Mouse (Mus musculus) fat pad, adult 2 months (tissue): Measurements from ENCODE around the gene Col8a2.
A peak's percentile ranks its signal among the peaks of the same experiment; 100 is the strongest.

Experiments
- DNase-seq: peaks from one replicate; pipeline ENCODE4 v3.0.0-alpha.2; 2011; ENCODE audit warnings: low read depth, low spot score; ENCODE audit errors: extremely low read depth

The Col8a2 gene

GRCm38 (mm10) chr4:126260520-126261201 lies 25.9 kb upstream of the Col8a2 start:
- no peak for DNase-seq

DNA sequence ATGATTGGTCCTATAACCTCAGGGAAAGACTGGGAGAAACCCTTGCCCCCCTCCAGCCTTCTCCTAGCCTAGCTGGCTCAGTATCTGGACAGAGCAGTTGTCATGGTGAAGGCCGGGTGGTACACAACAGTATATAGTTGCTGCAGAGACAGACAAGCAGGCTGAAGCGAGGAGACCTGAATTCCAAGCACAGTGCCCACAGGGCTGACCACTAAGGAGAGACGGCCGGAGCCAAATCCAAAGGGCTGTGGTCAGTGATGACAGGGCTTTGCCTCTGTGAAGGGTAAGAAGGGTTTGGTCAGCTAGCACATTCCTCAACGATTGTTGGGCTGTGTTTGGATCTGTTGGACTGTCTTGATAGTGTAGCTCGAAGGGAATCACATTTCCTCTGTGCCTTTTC lies 25.3 kb upstream of the Col8a2 start:
- DNase-seq = no peak

GRCm38 (mm10) chr4:126261675-126262074 lies 24.9 kb upstream of the Col8a2 start:
- DNase-seq = no peak

DNA sequence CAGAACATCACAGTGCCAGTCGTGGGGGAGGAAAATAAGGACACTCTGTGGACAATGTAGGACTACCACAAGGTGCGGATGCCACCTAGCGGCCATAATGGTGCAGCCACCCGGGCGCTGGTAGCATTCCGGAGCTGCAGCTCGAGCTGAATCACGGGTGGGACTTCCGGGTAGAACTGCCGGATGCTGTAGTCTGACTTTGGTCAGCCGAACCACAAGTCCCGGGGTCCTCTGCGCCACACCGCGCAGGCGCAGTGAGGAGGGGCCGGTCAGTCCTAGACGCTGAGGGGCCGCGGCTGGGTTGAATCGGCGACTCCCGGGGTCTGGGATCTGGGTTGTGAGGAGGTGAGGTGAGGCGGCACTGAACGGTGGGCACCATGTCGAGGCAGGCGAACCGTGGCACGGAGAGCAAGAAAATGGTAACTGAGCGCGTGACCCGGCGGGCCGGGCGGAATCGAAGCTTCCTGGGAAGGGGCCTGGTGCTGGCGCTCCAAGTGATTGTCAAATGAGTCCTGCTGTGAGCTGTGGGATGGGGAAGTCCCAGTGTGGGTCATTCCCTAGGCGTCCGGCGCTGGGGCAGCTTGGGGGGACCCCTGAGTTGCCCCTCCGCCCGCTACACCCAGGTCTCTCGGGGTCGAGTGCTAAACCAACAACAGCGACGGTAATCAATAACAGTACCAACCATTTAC lies 24.3 kb upstream of the Col8a2 start, which contains the start of gene Trappc3:
Gene Trappc3 (plus strand): TSS at position 207 of the 689 bp plus-strand sequence.
- peak; percentile 69 for DNase-seq

- DNase-seq = no peak
Observed at GRCm38 (mm10) chr4:126269292-126269691, 17.3 kb upstream of the Col8a2 start.

DNA sequence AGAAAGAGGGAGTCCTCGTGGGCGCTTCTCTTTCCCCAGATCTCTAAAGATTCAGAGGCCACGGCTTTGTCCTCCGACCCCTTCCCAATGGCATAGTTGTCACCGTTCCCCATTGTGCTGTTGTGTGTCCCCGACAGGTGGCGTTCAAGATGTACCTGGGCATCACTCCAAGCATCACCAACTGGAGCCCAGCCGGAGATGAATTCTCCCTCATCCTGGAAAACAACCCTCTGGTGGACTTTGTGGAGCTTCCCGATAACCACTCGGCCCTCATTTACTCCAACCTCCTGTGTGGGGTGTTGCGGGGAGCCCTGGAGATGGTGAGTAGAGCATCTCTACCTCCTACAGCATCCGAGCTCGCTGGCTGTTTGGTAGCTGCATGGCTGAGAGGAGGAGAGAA lies 12.8 kb upstream of the Col8a2 start:
- DNase-seq = no peak

DNA sequence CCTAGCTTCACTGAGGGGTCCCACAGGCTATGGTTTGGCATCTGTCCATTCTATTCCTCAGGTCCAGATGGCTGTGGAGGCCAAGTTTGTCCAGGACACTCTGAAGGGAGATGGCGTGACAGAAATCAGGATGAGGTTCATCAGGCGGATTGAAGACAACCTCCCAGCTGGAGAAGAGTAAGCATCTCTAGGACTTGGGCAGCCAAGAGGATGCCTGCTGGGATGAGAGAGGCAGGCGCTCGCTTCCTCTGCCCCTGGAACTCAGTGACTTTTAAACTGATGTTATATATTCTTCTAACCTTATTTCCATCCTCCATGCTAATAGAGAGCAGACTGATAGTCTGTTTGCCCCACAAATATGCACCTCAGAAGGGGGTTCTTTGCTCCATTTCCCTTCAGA lies 11.5 kb upstream of the Col8a2 start:
- DNase-seq = no peak

GRCm38 (mm10) chr4:126275681-126276131 lies 10.9 kb upstream of the Col8a2 start:
- no peak for DNase-seq

DNA sequence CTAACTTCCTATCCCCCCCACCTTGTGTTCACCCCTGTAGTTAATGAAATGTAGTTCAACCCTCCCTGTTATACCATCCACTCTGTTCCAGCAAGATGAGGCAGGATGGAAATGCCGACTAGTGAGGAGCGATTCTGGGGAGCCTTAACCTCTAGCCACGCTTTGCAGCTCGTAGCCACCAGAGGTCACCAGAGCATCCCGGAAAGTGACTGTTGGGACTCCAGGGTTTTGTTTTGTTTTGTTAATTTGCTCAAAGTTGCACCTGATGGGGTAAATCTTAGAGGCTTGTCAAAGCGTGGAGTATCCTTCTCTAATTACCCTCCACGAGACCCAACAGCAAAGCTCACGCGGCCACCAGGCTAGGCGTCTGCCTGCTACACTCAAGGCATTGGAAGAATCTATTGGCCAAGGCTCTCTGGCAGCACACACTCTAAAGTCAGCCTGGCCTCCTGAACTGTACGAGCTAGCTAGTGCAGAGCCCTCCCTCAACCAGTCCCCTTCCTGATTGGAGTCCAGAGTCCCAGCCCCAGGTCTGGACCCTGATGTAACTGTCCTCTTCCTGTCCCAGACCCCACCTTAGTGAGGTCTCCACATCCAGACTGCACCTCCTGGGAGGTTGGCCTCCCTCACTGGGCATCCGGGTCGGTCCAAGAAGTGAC lies 8.6 kb upstream of the Col8a2 start:
- DNase-seq = no peak

GRCm38 (mm10) chr4:126278565-126278915 lies 8.1 kb upstream of the Col8a2 start:
- no peak for DNase-seq

GRCm38 (mm10) chr4:126278961-126279360 lies 7.6 kb upstream of the Col8a2 start:
- no peak for DNase-seq

GRCm38 (mm10) chr4:126281706-126282105 lies 4.9 kb upstream of the Col8a2 start:
- no peak for DNase-seq

DNA sequence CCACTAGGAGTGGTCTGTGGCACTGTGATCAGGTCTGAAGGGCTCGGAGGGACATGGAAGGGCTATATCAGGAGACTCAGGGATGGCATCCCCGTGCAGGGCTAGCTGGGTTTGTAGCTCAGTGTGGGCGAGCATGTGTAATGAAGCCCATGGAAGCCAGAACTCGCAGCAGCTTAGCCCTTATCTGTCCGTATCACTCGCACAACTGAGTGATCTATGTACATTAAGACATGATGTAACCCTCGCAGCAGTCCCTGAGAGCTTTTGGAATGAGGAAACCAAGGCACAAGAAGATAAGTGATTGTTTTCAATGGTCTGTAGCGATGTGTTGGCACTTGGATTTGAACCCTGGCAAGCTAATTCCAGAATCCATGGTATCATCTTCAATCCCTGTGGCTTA lies 3.0 kb upstream of the Col8a2 start:
- DNase-seq = no peak

GRCm38 (mm10) chr4:126287302-126287995 lies 856 bp downstream of the Col8a2 start:
- no peak for DNase-seq

- DNase-seq = no peak
Observed at GRCm38 (mm10) chr4:126288085-126288666, 1.6 kb downstream of the Col8a2 start.

DNA sequence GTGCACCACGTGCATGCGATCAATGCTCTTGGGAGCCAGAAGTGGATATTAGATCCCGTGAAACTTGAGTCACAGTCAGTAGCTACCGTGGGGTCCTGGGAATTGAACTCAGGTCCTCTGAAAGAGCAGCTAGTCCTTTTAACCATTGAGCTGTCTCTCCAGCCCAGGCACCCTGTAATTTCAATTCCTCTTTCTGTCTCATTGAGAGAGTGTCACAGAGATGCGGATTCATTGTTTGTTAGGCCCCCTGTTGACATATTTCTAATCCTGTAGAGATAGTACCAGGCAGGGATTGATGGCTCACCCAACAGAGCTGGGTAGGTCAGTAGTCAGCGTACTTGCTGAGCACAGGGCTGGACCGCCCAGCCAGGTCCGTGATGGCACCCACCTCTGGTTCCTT lies 3.7 kb downstream of the Col8a2 start:
- DNase-seq = no peak

DNA sequence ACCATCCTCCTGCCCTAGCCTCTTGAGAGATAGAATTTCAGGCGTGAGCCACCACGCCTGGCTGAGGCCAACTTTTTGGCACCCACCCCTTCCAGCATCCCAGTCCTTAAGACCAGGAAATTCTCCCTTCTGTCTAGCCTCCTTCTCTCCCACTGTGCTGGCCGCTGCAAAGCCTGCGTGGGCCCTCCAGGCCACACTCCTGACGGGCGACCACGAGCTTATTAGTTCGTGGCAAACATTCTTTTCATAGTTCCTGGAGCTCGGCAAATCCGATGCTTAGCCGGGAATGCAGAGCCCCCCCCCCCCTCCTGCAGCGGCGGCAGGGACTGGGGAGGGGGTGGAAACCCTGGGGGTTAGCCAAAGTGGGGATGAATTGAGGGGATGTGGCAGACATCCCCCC lies 4.6 kb downstream of the Col8a2 start:
- DNase-seq = no peak

- DNase-seq = no peak
Observed at GRCm38 (mm10) chr4:126295152-126295551, 8.6 kb downstream of the Col8a2 start.

GRCm38 (mm10) chr4:126295937-126296336 lies 9.3 kb downstream of the Col8a2 start:
- no peak for DNase-seq

- DNase-seq = no peak
Observed at GRCm38 (mm10) chr4:126296617-126297101, 10.1 kb downstream of the Col8a2 start.
